Mouse (Mus musculus) right cerebral cortex, adult 18-20 months (tissue): ENCODE measurements around the gene Rnf123.

Source experiments
- DNase-seq: peaks from one replicate; pipeline ENCODE4 v3.0.0; 2022; ENCODE audit warnings: mixed read lengths

The Rnf123 gene

GRCm38 (mm10) chr9:108058291-108058690, 24.9 kb downstream of the Rnf123 start:
- no peak for DNase-seq

GRCm38 (mm10) chr9:108057262-108057562, 25.9 kb downstream of the Rnf123 start:
- DNase-seq, result no peak

GRCm38 (mm10) chr9:108056361-108057261, 26.5 kb downstream of the Rnf123 start:
- no peak for DNase-seq

- DNase-seq, result no peak
These were observed 27.4 kb downstream of the Rnf123 start for GRCm38 (mm10) chr9:108055661-108056237.

GRCm38 (mm10) chr9:108055061-108055460, 28.1 kb downstream of the Rnf123 start:
- no peak for DNase-seq

- no peak for DNase-seq
These were observed 28.7 kb downstream of the Rnf123 start for GRCm38 (mm10) chr9:108054331-108055040.

- no peak for DNase-seq
These were observed 29.4 kb downstream of the Rnf123 start for GRCm38 (mm10) chr9:108053665-108054225.

GRCm38 (mm10) chr9:108052885-108053664, 30.1 kb downstream of the Rnf123 start, which contains the start of gene Amigo3:
Gene Amigo3, plus strand, starts transcription at chr9:108053159.
- peak; percentile 96 for DNase-seq

- no peak for DNase-seq
These were observed 30.7 kb downstream of the Rnf123 start for GRCm38 (mm10) chr9:108052411-108052810.

GRCm38 (mm10) chr9:108051931-108052220, 31.3 kb downstream of the Rnf123 start:
- DNase-seq, result no peak

- no peak for DNase-seq
These were observed 31.8 kb downstream of the Rnf123 start for GRCm38 (mm10) chr9:108051184-108051930.

- no peak for DNase-seq
These were observed 33.4 kb downstream of the Rnf123 start for GRCm38 (mm10) chr9:108049561-108050251.

GRCm38 (mm10) chr9:108049016-108049455, 34.1 kb downstream of the Rnf123 start, which contains the start of gene Gmppb:
Gene Gmppb, plus strand, starts transcription at chr9:108049242.
- DNase-seq, result peak; percentile 98

- no peak for DNase-seq
These were observed 34.6 kb downstream of the Rnf123 start for GRCm38 (mm10) chr9:108048566-108048955.

GRCm38 (mm10) chr9:108047601-108048565, 35.3 kb downstream of the Rnf123 start:
- no peak for DNase-seq

- DNase-seq, result no peak
These were observed 36.6 kb downstream of the Rnf123 start for GRCm38 (mm10) chr9:108046582-108046981.

- no peak for DNase-seq
These were observed 38.2 kb downstream of the Rnf123 start for GRCm38 (mm10) chr9:108044751-108045492.

- no peak for DNase-seq
These were observed 47.6 kb downstream of the Rnf123 start for GRCm38 (mm10) chr9:108035331-108036156.
